Mouse (Mus musculus) spleen, adult 2 months (tissue): ENCODE measurements around the gene Hist1h2bm.

Source experiments
- CTCF ChIP-seq: fragments of 200-500 bp; IDR thresholded peaks from 2 replicates; pipeline ENCODE4 v1.5.1; 2011; ENCODE audit warnings: mild to moderate bottlenecking, inconsistent platforms; ENCODE audit not compliant: insufficient read depth, insufficient read length, insufficient replicate concordance; ENCODE audit errors: extremely low read depth
- POLR2A ChIP-seq: fragments of 200-500 bp; IDR thresholded peaks from 2 replicates; pipeline ENCODE4 v1.6.1; 2011; ENCODE audit warnings: low read depth, low read length, inconsistent platforms

GRCm38 (mm10) chr13:21734010-21734905, 12.4 kb downstream of the Hist1h2bm start:
- TF ChIP-seq CTCF = peak; percentile 57; the same call in 1 of the 2 replicates
- TF ChIP-seq POLR2A = no peak
